Mouse (Mus musculus): ENCODE measurements around the gene Disp3. TPM values are rescaled to one million over a fixed set of nuclear protein-coding genes. Genes with fewer than 3 reads are reported as not detected.

The Disp3 gene
- total RNA-seq, 1 experiment from 2014 or later, result 0.26 TPM

DNA sequence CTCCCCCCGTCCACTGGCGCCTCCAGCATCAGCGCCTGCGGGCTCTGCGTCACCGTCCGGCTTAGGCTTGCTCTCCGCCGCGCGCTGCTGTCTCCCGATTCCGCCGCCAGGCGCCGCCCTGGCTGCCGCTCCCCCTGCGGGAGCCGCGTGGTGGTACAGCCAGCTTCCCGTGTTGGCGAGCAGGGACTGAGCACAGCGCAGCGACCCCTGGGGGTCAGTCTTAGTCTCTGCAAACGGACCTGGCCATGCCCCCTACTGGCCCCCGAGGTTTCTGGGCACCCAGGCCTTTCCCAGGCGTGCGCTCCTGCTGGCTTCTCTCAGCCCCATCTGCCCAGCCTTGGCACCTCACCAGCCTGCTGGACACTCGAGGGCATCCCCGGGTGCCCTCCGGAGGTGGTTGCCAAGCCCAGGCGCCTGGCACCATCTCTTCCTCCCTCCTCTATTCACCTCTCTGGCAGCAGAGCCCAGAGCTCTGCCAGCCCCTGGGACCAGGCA lies 337 bp upstream of the Disp3 start:
- DNase-seq, result peak; percentile 92

DNA sequence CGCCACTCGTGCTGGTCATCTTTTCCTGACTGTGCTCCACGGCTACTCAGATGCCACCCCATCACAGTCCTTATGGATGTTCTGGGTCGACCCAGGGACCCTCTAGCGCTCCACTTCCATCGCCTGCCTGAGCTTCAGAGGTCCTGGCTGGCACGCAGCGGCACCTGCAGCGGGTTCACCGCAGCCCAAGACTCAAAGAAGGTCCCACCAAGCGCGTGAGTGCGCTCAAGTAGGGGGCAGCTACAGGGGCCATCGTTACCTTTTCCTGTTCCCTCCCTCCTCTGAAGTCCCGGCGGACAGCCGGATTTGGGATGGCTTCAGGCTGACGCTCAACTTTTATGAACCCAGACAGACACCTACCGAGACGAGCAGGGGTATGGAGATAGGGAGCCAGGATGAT lies 724 bp downstream of the Disp3 start:
- no peak for DNase-seq

DNA sequence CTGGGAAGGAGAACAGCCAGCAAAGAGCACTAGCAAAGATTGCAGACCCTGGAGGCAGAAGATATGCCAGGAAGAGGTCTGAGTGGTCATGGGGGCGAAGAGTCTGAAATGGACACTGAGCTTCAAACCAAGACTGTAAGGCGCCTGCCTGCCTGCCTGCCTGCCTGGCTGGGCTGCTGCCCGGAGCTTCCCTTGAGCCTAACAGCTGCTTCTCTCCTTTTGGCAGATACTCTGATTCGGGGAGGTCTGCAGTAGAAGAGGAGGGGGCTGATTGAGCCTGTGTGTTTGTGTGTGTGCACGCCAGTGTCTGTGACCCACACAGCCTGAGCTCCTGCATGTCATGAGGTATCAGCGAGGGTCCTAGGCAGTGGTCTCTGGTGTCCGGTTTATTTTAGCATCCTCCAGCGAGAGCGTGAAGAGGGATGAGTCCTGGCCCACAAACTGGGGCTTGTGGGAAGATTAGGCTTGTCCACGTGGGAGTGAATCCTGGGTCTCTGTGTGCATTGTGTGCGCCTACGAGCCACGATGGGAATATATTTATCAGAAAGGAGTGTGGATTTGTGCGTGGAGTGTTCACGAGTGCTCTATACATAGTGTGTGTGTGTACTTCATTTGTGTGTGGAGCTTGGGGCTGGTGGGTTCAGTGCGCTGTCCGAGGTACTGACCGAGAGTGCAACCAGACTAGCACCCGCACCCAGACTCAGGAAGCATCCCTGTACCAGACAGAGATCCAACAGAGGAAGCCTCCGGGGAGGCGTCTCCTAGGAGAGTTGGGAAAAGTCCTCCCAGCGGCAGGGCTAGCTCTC lies 1.3 kb downstream of the Disp3 start:
- DNase-seq, result peak; percentile 66

DNA sequence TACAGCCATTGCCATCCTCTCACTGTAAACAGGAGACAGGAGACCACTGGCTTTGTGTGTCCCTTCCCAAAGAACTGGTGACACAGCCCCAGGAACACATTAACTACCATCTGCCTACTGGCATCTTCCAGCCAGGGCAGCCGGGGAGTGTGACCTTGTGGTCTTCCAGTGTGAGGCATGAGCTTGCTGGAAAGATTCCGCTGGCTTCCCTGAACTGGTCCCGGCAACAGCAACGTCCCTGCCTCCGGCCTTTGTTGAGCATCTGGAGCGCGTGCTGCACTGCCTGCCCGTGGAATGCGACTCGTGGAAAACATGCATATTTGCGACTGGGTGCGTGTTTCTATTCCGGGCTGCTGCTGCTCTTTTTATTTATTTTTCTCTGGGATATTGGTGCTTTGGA lies 3.5 kb downstream of the Disp3 start:
- no peak for DNase-seq

DNA sequence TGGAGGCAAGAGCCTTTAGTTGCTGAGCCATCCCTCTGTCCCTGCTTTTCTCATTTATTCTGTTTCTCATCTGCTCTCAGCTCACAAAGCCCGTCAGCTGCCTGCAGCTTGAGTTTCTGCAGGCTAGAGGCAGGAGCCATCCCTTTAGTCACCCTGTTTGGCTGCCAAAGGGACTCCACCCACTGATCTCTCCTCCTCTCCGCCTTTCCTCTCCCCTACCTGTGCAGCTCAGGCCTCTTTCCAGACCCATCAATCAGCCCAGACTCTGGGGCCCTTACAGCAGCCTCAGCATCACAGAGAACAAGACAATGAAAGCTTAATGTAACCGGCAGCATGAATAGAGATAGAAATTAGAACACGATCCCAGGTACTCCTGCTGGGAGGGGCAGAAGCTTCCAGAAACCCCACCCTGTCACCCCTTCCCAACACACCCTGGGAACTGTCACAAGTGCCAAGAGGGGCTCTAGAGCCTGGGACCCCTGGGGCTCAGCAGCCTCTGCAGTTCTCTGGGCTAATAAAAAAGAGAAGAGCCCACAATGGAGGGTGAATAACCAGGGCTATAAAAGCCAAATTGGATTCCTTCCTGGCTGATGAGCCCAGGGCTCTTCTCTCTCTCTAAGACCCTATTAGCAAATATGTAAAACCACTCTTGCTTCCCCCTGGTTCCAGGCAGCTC lies 10.8 kb downstream of the Disp3 start:
- no peak for DNase-seq

DNA sequence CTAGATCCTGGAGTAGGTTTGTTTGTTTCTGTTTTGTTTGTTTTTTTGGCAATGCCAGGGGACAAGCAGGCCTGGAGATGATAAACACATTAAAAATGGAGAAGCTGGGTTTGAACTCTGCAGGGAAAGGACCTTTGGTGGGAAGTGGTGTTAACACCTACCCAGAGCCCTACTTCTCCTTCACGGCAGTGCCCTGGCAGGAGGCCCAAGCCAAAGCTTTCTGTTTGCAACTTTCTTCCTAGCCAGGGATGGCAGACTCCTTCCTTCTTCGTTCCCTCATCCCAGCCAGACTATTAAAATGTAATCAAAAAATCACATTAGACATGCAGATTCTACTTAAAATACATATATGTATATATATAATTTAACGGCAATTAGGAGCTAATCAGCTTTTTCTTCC lies 13.1 kb downstream of the Disp3 start:
- DNase-seq, result no peak

DNA sequence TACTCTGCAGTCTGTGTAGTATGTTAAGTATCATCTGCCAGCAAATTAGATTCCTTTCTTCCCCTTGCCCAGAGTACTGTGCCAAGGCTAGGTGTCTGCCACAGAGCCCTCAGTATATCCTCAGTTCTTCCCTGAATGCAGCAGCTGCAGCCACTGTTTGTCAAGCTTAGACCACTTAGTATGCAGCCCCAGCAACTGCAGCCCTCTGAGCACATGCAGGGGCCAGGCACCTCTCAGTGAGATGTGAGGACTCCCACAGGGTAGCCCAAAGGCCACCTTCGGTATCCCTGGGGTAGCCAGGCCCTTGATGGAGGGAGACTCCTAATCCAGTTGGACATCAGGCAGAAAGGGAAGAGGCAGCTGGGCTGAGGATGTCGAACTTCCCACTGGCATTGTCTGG lies 14.5 kb downstream of the Disp3 start:
- no peak for DNase-seq

DNA sequence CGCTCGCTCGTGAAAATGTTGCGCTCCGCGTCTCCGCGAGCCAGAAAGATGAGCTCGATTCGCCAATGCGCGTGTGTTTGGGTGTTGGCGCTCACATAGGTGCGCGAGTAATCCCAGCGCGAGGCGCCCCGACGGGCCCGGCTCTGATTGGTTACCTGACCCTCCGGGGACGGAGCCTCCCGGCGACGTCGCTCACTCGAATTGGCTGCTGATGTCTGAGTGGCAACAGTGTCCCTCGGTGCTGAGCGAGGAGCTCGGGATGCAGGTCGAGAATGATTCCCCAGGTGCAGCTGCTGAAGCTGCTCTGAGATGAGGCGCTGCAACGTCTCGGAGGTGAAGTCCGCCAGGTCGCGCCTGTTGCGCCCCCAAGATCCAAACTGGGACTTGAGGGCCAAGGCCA lies 16.1 kb downstream of the Disp3 start:
- no peak for DNase-seq

DNA sequence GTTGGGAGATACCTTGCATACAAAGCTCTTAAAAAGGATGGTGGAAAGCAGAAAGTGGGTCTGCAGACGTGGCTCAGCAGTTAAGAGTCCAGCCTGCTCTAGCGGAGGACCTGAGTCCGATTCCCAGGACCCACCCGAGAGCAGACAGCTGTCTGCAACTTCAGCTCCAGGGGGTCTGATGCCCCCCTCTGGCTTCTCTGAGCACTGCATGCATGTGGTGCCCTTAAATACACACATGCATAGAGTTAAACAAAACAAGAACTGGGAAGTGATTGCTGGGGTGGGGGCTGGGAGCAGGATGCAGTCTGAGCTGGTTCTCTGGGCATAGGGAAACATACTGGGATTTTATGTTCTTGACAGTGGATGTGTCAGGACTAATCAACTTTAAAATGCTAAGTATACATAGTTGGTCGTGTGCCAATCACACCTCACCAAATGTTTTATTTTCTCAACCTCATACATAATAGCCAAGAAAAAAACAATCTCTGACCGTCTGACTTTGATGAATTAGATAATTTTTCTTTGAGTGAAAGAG lies 20.7 kb downstream of the Disp3 start:
- no peak for DNase-seq

DNA sequence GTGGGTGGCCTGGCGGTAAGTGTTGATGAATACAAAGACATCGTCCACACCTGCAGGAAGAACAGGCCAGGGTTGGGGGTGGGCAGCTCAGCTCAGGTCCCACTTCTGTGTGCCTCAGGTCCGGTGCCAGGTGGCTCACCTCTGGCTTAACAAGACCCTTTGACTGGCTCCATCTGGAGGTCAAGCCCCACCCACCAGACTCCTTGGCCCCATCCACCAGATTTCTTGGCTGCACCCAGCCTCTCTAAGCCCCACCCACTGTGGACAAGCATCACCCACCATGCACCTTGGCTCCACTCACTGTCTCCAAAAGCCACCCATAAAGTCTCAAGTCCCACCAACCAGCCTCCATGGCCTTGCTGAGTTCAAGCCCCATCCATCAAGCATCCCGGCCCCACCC lies 27.8 kb downstream of the Disp3 start:
- DNase-seq, result no peak

DNA sequence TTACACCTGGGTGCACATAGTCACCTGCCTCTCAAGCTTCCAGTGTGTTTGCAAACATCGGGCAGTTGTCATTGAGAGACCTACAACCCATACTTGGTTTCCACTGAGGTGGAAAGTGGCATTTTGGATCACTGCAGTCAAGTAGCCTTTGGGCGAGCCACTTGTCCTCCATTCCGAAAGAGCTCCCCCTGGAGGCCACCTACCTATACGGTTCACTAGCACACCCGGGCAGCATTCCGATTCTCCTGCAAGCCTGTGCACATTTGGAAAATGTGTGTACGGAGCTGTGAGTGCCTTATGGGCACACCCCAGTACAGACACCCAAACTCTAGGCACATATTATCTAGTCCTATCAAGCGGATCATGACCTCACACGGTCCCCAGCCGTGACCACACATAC lies 38.4 kb downstream of the Disp3 start:
- DNase-seq, result peak; percentile 23

DNA sequence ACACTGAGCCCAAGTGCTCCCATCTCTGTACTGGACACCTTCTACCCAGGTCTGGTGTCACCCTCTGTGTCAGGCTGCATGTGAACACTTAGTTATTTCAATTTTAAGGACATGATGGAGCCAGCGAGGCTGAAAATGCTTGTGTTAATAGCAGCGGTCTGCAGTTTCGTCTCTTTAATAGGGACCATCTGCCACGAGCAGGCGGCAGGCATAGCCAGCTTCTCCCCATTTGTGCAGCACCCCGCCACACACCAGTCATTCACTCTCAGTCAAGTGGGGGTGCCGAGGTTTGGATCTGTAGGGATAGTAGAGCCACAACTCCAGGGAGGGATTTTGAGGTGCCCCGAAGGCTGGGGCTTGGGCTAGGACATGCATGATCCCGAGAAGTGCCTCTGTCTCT lies 47.4 kb downstream of the Disp3 start:
- no peak for DNase-seq

DNA sequence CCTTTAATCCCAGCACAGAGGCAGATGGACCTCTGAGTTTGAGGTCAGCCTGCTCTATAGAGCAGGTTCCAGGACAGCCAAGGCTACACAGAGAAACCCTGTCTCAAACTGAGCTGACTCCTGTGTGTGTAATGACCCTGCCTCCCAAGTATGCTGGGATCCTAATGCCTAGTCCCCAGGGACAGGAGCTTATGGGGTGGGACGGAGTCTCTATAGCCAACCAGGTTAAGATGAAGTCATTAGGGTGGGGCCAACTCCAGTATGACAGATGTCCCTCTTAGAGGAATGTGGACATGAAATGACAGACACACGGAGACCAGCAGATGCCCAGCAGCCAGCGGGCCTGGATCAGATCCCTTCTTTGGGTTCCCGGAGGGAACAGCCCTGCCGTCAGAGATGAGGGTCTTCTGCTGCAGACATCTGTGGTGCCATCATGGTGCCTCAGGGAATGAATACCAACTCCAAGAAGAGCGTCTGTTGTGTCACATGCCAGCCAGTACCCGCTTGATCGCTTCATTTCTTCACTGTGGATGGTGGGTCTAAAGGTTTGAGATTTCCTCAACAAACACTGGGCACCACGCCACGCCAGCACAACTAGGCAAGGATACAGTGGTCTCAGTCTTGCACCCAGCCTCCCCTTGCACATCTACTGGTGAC lies 48.2 kb downstream of the Disp3 start:
- no peak for DNase-seq

DNA sequence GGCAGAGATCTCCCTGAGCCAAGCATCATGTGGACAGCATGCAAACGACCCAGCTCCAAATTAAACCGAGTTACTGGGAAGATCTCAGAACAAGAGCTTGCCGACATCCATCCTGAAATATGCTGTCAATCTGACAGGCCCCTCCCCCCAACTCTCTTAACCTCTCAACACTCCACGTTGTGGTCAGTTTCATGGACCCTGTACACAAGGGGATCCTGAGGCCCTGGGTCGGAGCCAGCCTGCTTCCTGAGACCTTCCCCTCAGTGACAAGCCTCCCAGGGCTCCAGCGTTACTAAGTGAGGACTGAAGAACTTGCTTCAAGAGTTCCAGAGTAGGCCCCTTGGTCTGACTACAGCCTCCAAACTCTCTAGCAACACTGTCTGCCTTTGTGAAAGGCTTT lies 48.8 kb downstream of the Disp3 start:
- no peak for DNase-seq

DNA sequence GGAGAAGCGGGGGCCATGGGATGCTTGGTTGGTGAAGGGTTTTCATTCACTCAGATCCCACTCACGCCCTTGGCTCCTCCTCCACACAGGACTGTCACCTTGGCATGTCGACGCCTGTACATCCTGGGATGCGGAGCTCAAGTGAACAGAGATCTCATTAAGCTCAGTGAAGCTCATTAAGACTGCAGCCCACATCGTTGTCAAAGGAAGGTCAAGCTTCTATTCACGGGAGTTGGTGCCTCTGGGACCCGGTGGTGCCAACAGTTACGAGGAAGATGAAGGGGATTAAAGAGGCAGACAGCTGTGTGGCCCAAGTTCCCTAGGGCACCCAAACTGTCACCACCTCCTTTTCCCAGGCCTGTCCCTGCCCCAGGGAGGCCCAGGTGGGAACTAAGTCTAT lies 49.5 kb downstream of the Disp3 start:
- no peak for DNase-seq

DNA sequence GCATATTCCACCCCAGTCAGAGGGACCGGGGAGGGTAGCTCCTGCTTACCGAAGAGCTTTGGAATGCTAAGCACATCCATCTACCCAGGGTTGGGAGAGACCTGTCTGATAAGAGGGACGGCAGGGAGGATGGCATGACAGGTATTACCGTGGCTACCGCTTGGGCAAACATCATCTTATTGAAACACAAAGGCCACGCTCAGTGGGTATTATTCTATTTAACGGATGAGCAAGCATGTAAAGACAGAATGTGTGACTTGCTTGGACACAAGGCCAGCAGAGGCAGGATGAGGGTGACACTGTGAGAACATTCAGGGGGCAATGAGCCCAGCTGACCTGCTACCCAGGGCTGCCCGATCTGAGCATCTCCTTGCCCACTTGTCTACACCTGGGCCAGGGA lies 51.1 kb downstream of the Disp3 start:
- DNase-seq, result no peak

DNA sequence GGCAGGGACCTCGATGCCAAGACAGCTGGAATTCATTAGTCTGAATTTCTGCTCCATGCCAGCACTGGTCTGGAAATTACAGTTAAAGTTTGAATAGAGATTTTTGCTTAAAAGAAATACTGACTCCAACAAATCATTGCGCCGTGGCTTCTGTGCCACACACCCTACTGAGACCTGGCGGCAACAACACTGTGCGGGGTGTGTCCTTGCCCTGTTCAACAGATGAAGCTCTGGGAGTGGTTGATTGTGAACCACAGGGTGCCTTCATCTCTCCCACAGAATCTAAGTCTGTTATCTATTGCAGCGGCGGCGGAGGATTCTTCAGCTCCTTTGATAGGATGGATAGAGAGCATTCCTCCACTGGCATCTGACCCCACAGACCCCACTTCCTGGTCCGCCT lies 54.7 kb downstream of the Disp3 start:
- no peak for DNase-seq

DNA sequence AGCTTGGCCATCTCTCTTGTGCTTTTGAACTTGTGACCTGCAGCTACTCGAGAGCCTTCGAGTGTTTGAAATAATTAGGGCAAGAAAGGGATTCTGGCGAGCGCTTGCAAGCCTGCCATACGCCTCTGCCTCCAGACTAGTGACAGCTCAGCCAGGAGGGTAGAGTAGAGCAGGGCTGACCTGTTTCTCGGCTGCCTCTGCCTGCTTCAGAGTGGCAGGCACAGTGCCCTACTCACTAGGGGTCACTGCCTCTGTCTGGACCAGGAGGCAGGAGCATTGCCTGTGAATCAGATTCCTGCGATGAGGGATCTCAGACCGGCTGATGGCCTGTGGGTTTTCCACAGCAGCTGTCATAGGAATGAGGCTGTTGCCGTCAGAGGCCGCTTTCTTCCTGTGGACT lies 55.1 kb downstream of the Disp3 start:
- DNase-seq, result no peak

DNA sequence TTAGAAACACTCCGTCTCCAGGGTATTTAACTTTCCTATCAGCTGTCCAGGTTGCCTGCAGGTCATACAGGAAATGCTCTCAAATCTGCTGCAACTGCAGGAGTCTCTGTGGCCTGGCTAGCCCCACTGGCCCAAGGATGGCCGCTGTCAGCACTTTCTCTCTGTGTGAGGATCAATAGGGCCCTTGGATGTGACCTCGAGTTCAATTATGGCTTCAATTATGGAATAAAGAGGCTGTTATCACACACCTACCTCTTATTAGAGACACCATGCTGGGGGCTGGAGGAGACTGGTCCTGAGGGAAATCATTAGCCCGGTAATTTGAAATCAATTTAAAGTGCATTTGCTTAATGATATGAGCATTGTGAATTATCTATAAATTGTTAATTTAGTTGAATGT lies 55.6 kb downstream of the Disp3 start:
- no peak for DNase-seq

DNA sequence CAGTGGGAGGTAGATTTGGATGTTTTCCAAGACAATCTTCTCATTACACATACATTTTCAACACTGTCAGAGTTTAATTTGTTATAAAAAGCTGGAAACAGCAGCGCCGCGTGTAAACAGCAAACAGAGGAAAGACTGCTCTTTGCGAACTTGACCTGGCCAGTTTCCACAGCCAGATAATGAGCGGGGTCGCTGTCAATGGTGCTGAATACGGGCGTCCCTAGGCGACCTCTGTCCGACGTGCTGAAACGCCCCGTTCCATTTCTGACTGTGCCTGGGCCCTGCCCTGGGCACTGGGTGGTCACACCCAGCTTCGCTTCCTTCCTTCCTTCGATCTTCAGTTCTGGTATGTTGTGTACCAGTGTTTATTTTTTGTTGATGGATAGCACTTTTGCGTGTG lies 58.1 kb downstream of the Disp3 start:
- DNase-seq, result peak; percentile 85

DNA sequence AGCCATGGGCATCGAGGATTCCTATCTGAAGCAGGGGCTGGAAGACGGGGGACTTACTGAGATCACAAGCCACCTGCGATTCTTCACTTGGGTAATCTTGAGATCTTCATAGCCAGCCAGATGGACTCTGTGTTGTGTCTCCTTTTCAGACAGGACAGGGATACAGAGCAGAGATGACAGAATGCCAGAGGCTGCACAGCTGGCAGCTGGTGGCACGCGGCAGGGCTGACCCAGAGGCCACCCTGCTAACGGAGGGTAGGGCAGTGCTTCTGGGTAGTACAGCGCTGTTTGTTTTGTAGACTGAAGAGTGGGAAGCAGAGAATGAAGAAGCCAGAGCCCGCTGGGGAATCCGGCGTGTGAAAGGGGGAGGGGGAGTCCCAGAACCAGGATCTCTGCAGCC lies 64.8 kb downstream of the Disp3 start:
- DNase-seq, result no peak

DNA sequence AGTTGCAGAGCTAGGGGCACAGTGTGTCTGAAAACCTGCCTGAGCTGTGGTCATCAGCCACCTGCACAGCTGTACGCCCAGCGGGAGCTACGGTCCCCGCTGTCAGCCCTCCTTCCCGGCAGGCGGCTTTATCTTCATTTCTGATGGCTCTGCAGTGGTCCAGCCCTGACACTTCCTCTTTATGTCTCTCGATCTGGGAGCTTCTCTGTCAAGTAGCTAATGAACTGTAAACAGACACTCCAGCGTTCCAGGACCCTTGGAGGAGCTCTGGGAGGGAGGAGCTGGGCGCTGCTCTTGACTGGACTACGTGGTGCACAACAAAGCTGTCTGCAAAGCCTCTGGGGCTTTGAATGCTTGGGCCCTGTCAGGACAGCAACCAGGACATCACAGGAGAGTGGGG lies 67.1 kb downstream of the Disp3 start:
- no peak for DNase-seq

DNA sequence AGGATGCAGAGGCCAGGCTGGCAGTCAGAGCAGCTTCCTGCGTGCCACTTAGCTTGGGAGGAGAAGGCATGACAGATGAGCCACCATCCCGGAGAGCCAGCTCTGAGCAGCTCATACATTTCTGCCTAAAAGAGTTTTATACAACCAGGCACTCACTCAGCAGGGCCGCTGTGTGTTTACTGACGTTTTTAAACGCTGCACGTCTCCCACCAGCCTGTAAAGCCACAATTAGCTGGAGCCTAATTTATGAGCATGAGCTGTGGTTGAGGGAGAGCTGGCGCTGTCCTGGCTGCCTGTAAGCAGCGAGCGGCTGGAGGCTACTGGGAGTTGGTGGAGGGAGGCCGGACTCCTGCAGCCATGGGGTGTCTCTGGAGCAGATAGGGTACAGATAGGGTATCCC lies 69.5 kb downstream of the Disp3 start:
- DNase-seq, result no peak
